Mouse (Mus musculus) layer of hippocampus, postnatal 10 days (tissue): ENCODE data around the gene Slc37a4. TPM values are rescaled to one million over a fixed set of nuclear protein-coding genes. Genes with fewer than 3 reads are reported as not detected.
"Not testable (repeated sequence)": the region's sequence is repeated elsewhere in the genome, so short reads cannot be mapped to it uniquely, and the experiment has no call there.

Experiments
- DNase-seq, 2 experiments: peaks; one replicate each; pipeline ENCODE4 v3.0.0; 2021; ENCODE audit warnings: low spot score in 2 of 2
- total RNA-seq, 2 experiments: library from RNA; stranded (reverse); gene quantifications; 2 replicates each; pipeline ENCODE4 v1.2.3; 2021

The Slc37a4 gene
- total RNA-seq, 2 experiments from 2014 or later = 36.4 to 39.0 TPM

- DNase-seq = no peak
Observed at GRCm38 (mm10) chr9:44398087-44398486, 1.4 kb downstream of the Slc37a4 start.

- no peak for DNase-seq
Observed at GRCm38 (mm10) chr9:44398551-44398950, 1.9 kb downstream of the Slc37a4 start.

DNA sequence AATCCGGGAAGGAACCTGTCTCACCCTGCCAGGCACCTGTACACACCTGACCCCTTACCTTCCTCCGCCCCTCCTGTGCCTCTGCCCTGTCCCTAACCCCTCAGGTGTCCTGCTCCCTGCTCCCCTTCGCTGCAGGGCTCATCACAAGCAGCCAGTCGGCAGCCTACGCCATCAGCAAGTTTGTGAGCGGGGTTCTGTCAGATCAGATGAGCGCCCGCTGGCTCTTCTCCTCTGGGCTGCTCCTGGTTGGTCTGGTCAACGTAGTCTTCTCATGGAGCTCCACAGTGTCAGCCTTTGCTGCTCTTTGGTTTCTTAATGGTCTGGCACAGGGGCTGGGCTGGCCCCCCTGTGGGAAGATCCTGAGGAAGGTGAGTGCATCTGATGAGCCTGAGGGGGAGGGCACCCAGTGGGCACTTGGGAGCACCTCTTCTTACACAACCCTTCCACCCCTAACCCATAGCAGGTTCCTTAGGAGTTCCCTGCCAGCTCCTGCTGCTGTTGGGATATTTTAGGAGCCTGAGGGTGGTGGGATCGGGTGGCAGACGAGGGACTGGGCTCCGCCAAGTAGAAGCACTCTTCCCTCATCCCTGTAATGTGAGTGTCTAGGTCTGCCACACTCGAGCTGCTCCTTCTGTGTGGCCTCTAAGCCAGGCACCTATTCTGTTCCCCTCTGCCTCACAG, 2.6 kb downstream of the Slc37a4 start:
- DNase-seq = no peak

DNA sequence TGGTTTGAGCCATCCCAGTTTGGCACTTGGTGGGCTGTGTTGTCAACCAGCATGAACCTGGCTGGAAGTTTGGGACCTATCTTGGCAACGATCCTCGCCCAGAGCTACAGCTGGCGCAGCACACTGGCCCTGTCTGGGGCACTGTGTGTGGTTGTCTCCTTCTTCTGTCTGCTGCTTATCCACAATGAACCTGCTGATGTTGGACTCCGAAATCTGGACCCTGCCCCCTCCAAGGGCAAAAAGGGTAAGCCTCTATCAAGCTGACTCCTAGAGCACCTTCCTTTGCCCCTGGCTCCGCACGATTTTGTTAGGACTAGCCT, 3.1 kb downstream of the Slc37a4 start:
- DNase-seq = no peak

DNA sequence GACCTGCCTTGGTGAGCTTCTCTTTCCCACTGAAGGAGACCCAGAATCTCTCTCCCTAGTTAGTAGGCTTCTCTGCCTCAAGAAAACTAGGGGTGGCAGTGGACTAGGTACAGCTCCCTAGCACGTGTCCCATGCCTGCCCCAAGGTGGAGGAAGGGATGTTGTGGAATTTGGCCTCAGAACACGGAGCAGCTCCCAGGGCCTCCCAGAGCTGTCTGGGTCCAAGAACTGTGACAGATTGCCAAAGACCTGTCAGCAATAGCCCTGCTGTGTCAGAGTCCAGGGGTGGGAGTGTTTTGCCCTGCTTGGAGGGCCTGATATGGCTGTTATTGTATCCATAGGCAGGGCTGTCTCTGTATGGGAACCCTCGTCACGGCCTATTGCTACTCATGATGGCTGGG, 4.4 kb downstream of the Slc37a4 start:
- no peak for DNase-seq

- no peak for DNase-seq
Observed at GRCm38 (mm10) chr9:44405011-44405410, 8.4 kb downstream of the Slc37a4 start.

- peak; percentile 92 to 93 for DNase-seq
Observed at GRCm38 (mm10) chr9:44406906-44407751, 10.5 kb downstream of the Slc37a4 start, which contains the start of the genes Rps25 and Trappc4. Rps25 (plus strand) TSS chr9:44407139. Trappc4 (minus strand) TSS chr9:44407600.

DNA sequence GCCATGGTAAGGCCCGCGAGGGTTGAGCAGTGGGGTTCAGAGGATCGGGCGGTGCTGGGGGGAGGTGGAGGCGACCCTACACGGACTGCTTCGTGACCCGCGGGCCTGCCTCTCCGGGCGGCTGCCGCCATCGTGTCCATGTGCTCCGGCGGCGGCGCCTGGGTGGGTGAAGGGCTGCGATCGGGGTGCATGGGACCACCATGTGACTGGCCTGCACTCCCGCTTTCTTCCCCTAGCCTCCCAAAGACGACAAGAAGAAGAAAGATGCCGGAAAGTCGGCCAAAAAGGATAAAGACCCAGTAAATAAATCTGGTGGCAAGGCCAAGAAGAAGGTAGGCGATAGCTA, 11.1 kb downstream of the Slc37a4 start:
- no peak for DNase-seq

DNA sequence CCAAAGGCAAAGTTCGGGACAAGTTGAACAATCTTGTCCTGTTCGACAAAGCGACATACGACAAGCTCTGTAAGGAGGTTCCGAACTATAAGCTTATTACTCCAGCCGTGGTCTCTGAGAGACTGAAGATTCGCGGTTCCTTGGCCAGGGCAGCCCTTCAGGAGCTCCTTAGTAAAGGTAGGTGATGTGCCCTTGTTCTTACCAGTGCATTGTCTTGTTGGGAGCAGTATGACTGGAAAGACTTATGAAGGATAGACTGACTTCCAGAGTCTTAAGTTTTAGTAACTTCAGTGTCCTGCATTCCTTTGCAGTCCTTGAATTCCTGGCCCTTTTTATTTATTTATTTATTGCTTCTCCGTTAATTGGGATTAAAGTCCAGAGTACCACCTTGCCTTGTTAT, 12.0 kb downstream of the Slc37a4 start:
- DNase-seq = not testable (repeated sequence)

GRCm38 (mm10) chr9:44410647-44411336, 14.1 kb downstream of the Slc37a4 start:
- DNase-seq = no peak

GRCm38 (mm10) chr9:44411601-44412130, 15.0 kb downstream of the Slc37a4 start:
- no peak for DNase-seq

DNA sequence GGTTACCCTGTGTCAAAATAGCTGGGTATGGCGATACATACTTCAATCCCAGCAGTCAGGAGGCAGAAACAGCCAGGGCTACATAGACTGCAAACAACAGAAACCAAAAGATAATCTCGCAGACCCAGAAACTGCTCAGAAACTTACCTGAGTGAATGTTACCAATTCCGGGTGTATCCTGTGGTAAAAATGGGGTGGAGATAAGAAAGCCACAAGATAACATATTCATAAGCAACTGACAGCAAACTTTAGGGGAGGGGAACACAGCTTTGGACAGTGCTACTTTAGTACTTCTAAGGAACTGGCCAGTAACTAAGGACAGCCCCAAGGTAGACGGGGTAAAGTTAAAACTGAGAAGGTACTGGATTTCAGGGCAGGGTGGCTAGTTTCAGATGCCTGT, 15.7 kb downstream of the Slc37a4 start:
- DNase-seq = no peak

GRCm38 (mm10) chr9:44412781-44413180, 16.1 kb downstream of the Slc37a4 start:
- no peak for DNase-seq

GRCm38 (mm10) chr9:44417156-44417891, 20.7 kb downstream of the Slc37a4 start:
- no peak for DNase-seq

GRCm38 (mm10) chr9:44417892-44418363, 21.3 kb downstream of the Slc37a4 start:
- peak; percentile 98 for DNase-seq

GRCm38 (mm10) chr9:44418519-44419385, 22.1 kb downstream of the Slc37a4 start, which contains the start of gene Ccdc84:
Ccdc84 (minus strand) TSS chr9:44418569.
- no peak for DNase-seq

GRCm38 (mm10) chr9:44419730-44420129, 23.1 kb downstream of the Slc37a4 start:
- not testable (repeated sequence) for DNase-seq

- no peak for DNase-seq
Observed at GRCm38 (mm10) chr9:44420280-44420898, 23.7 kb downstream of the Slc37a4 start.

DNA sequence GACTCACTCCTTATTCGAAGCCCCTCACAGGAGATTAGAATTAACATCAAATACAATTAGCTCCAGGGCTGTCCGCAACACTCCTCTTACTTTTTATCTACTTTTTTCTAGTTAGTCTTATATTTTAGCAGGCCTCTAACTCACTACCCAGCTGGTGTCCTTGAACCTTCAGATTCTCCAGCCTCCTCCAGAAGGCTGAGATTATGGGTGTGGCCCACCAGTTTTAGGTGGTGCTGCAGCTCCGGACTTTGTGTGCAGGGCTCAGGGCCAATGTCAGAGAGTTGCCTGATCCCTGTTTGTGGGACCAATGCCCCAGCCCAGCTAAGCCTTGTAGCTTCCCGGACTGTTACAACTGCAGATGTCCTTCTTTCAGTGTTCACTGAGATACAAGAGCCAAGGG, 26.9 kb downstream of the Slc37a4 start:
- no peak for DNase-seq
